Mouse (Mus musculus): ENCODE data around the gene Snx22.

Snx22 gene

GRCm38 (mm10) chr9:66068971-66069391, 538 bp downstream of the Snx22 start:
- peak; percentile 65 to 87 for DNase-seq (ENCODE audit: low spot score in 2 of 2)

- no peak for DNase-seq (ENCODE audit: low spot score in 2 of 2)
These were observed 1.5 kb downstream of the Snx22 start for GRCm38 (mm10) chr9:66068056-66068455.

GRCm38 (mm10) chr9:66067542-66067941, 2.0 kb downstream of the Snx22 start:
- DNase-seq (ENCODE audit: low spot score in 2 of 2), result peak; percentile 60 to 79

GRCm38 (mm10) chr9:66066791-66067190, 2.7 kb downstream of the Snx22 start:
- DNase-seq (ENCODE audit: low spot score in 2 of 2), result no peak

GRCm38 (mm10) chr9:66064316-66064715, 5.2 kb downstream of the Snx22 start:
- no peak for DNase-seq (ENCODE audit: low spot score in 2 of 2)

- DNase-seq (ENCODE audit: low spot score in 2 of 2), result no peak
These were observed 6.1 kb downstream of the Snx22 start for GRCm38 (mm10) chr9:66063446-66063845.

- DNase-seq (ENCODE audit: low spot score in 2 of 2), result no peak
These were observed 7.9 kb downstream of the Snx22 start for GRCm38 (mm10) chr9:66061656-66062055.

GRCm38 (mm10) chr9:66060986-66061385, 8.5 kb downstream of the Snx22 start:
- DNase-seq (ENCODE audit: low spot score in 2 of 2), result no peak

- no peak for DNase-seq (ENCODE audit: low spot score in 2 of 2)
These were observed 9.2 kb downstream of the Snx22 start for GRCm38 (mm10) chr9:66060308-66060647.

GRCm38 (mm10) chr9:66059583-66060307, 9.8 kb downstream of the Snx22 start, which contains the start of gene Ppib:
Ppib (plus strand) TSS chr9:66060222.
- DNase-seq (ENCODE audit: low spot score in 2 of 2), result peak; percentile 97 to 98

GRCm38 (mm10) chr9:66053620-66054019, 15.9 kb downstream of the Snx22 start:
- no peak for DNase-seq (ENCODE audit: low spot score in 2 of 2)

GRCm38 (mm10) chr9:66052731-66053130, 16.8 kb downstream of the Snx22 start:
- DNase-seq (ENCODE audit: low spot score in 2 of 2), result no peak

- no peak for DNase-seq (ENCODE audit: low spot score in 2 of 2)
These were observed 18.0 kb downstream of the Snx22 start for GRCm38 (mm10) chr9:66051493-66051892.

- no peak for DNase-seq (ENCODE audit: low spot score in 2 of 2)
These were observed 19.5 kb downstream of the Snx22 start for GRCm38 (mm10) chr9:66049931-66050601.

GRCm38 (mm10) chr9:66043241-66043640, 26.3 kb downstream of the Snx22 start:
- DNase-seq (ENCODE audit: low spot score in 2 of 2), result no peak

GRCm38 (mm10) chr9:66042331-66042730, 27.2 kb downstream of the Snx22 start:
- no peak for DNase-seq (ENCODE audit: low spot score in 2 of 2)

- DNase-seq (ENCODE audit: low spot score in 2 of 2), result no peak
These were observed 28.7 kb downstream of the Snx22 start for GRCm38 (mm10) chr9:66040801-66041200.

GRCm38 (mm10) chr9:66039290-66039689, 30.2 kb downstream of the Snx22 start:
- DNase-seq (ENCODE audit: low spot score in 2 of 2), result no peak

- DNase-seq (ENCODE audit: low spot score in 2 of 2), result no peak
These were observed 30.9 kb downstream of the Snx22 start for GRCm38 (mm10) chr9:66038581-66038980.

GRCm38 (mm10) chr9:66038082-66038481, 31.4 kb downstream of the Snx22 start:
- DNase-seq (ENCODE audit: low spot score in 2 of 2), result no peak

GRCm38 (mm10) chr9:66020601-66021000, 48.9 kb downstream of the Snx22 start:
- DNase-seq (ENCODE audit: low spot score in 2 of 2), result no peak

All from spleen, postnatal 4 days (tissue).